Mouse (Mus musculus): ENCODE measurements around the gene Lyrm4. TPM values are rescaled to one million over a fixed set of nuclear protein-coding genes. Genes with fewer than 3 reads are reported as not detected.

The Lyrm4 gene
- total RNA-seq (2014; fragmentation: Nextera tagmentation) (5.1 and 8.1 TPM in 2 replicates), total RNA-seq (2017) (10.8 and 13.7 TPM in 2 replicates)

DNA sequence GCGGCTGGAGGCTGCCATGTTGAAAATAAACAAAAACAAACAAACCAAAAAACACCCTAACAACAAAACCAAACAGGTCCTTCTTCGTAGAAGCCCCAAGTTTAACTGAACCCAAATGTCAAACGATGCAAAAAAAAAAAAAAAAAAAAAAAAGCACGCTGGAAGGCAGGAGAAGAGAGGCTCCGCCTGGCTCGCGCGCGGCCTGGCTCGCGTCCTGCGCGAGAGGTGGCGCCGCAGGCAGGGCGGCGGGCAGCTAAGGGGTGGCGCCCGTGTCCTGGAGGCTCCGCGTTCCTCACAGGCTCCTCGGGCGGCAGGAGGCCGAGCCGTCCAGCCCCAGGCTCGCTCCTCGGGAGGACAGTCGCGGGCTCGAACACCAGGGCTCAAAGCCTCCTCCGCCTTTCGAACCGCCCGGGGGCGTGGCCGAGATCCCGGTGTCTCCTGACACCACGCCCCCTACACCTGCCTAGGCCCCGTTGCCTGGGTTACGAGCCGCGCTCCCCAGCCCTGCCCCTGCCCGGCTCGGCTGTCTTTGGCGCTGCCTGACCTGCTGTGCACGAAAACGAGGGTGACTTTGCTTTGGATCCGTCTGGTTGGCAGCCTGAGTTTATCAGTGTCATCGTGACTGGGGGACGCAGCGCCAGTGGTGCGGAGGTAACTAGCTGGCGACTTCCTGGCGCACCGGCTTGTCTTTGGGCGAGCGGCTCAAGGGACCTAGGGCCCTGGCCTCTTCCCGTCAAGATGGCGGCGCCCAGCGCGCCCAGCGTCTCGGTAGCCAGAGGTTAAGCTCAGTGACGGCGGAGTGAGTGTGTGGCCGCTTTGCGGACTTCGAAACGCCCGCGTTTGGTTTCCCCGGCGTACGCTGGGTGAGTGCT lies at the start of gene Lyrm4, which contains the start of gene Fars2:
Gene Lyrm4, minus strand, starts transcription at position 384 of the 872 bp plus-strand sequence.
Gene Fars2, plus strand, starts transcription at position 270 of the 872 bp plus-strand sequence.
- ATAC-seq (replicated peaks; ENCODE audit: poor library complexity, severe bottlenecking) = peak; percentile 94

DNA sequence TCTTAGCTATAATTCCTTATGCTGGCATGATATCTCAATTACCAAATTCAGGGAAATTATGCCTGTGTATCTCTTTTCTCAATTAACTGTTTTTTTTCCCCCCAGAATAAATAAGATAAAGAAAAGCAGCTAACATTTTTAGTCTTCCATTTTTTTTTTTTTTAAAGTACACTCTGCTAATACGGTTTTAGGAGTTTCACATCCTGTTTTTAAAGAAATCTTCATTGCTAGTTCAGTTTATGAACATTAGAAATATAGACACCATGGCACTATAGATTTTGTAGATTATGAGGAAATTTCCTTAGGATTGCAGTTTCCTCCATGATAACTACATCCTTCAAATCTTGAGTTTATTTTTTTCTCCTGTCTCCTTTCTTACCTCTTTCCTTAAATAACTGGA lies 46.6 kb upstream of the Lyrm4 start:
- no peak for ATAC-seq (replicated peaks; ENCODE audit: poor library complexity, severe bottlenecking)

DNA sequence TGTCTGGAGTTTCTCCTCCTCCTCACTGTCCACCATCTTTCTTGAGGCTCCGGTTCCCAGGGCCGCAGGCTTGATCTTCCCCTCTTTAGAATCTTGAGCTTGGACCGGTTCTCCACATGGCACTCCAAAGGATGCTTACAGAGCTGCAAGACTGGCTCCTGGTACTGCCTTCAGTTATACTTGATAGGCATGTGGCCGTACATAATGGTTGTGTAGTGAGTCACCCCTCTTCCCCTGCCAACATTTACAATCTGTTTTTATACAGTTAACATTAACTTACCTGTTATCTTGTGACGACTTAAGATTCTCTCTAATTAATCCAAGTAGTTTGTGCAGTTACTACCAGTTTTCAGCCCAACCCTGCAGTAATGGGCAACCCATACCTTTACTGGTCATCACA lies 46.1 kb upstream of the Lyrm4 start:
- ATAC-seq (replicated peaks; ENCODE audit: poor library complexity, severe bottlenecking) = no peak

DNA sequence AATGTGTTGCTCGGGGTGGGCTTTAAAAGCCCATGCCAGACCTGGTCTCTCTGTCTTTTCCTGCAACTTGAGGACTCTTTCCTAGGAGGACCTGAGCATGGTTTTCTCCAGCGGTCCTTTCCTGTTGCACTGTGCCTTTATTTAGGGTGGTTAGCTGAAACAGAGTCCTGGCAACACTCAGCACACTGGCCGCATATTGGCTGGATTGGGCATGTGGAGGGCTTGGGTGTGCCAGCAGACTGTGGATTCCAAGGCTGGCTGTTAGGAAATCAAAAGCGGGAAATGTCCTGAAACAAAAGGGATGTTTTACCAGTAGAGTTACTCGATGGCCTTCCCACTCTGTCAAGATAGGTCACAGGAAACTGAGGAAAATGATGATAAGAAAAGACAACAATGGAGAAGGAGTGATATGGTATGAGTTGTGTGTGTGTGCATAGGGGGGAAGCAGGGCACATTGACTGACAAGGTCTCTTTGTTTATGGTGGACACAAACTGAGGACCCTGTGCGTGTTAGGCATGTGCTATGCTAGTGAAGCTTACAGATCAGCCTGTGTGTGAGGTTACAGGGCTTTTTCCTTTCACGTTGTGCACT lies 39.1 kb upstream of the Lyrm4 start:
- ATAC-seq (replicated peaks; ENCODE audit: poor library complexity, severe bottlenecking) = no peak

DNA sequence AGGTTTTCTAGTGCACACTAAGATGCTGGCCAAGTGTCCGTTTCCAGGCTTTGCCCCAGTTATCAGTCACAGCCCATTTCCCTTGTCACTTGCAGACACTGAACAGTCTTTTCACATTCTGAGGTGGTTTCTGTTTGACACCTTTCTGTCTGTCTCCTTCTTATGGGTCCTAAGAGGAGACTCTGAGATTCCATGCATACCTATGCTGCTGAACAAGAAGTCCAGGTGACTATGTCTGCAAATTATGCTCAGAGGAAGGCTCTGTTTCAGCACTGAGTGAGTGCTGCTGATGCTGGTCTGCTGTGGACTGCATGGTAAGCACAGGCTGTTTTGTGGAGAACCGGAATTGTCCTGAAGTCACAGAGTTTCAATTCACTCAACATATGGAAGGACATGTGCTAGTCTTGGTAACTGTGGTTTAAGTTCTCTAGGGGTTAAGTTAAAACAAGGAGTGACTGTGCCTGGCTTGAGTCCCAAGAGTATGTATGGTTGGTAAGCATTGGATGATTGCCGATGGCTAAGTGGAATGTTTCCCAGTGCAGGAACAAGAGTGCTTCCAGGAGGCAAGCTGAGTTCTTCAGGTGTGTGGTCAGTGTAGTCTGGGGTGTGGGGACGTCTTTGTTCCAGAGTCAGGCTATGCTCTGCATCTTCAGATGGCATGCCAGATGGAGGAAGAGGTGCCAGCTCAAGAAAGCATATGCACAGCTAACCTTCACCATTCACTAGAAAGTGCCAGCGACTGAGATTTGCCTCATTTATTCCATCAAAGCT lies 35.6 kb upstream of the Lyrm4 start:
- ATAC-seq (replicated peaks; ENCODE audit: poor library complexity, severe bottlenecking) = no peak

DNA sequence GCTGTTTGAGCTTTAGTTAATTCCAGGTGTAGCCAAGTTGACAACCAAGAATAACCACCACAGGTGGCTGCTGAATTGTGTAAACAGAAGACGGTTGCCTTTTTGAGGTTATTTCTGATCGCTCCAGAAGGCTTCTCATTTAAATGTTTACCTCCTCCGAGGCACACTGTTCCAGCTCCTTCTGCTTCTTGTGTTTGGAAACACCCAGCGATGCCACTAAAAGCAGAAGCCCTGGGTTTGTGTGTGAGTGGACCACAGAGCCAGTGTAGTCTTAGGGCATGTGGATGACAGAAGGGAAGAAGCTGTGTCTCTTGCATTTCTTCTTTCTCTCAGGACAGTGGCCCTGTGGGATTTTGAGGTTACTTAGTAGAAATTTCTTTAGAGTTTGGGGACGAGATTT lies 32.9 kb upstream of the Lyrm4 start:
- ATAC-seq (replicated peaks; ENCODE audit: poor library complexity, severe bottlenecking) = peak; percentile 61

DNA sequence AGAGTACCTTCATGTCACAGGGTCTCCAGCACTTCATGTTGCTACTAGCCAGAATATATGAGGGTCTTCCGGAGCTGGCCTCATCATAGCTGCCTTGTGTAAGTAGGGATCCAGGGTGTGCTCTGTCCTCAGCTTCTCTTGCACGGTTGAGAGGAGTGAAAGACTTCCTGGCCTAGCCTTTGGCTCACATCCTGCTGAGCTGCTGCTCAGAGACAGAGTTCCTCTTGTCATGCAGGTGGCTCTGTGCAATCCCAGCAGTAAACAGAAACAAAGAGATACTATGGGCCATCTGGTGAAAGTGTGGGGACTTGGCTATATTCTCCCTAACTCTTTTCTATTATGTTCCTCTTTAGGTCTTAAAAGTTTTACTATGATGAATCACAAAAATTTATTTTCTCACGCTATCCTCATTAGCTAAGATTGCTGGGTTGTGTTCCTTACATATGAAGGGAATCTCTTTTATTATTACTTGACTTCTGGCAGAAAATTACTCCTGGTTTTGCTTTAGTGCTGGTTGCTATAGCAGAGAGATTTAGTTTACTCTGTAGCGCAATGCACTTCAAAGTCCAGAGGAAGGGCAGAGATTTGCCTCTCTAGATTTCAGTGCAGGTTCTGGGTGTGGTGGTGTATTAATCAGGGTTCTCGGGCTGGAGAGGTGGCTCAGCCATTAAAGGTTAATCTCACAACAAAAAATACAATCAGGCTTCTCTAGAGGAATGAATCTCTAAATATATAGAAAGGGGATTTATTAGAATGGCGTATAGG lies 32.0 kb upstream of the Lyrm4 start:
- peak; percentile 55 for ATAC-seq (replicated peaks; ENCODE audit: poor library complexity, severe bottlenecking)

DNA sequence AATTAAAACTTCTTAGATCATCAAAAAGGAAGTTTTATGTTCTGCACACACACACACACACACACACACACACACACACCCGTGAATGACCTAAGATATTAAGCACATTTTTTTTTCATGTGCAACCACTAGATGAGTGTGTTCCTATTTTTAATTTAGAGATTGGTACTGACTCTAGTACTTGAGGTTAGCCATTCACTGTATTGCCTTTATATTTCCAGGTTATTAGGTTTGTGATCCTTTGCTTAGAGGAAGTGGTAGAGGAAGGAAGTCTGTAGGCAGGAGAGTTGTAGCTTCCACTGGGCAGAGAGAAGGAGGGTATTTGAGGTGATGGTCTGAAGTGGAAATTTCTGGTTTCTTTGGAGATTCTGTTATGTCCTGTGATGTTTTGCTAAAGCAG lies 28.3 kb upstream of the Lyrm4 start:
- ATAC-seq (replicated peaks; ENCODE audit: poor library complexity, severe bottlenecking) = no peak

DNA sequence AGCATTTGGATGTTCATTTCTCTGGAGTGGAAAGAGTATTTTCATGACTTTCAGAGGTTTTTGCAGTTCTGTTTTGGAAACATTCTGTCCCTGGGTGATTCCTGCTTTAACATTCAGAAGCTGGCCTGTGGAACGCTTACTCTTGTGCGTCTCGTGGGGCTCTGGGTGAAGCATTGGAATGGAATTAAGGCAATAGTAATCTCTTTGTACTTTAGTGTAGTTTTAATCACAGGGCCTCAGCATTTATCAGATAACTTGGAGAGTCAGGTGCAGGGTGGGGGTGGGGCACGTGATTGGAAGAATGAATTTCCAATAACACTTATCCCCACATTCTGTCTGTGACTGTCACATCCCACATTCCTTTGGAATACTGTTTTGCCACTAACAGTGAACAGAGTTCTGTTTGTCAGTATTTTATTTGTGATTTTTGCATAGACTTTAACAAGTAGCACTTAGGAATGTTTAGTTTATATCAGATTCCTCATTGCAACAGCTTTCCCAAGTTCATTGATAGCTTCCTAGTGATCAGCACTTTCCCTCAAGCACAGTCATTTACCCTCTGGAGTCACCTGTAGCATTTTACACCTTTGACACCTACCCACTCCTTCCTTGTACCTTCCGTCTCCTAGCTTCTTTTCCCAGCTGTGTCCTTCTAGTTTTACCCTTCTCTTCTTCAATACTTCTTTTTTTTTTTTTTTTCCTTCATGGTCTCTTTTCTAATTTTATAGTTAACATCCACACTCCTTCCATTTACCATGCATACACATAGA lies 23.1 kb upstream of the Lyrm4 start:
- no peak for ATAC-seq (replicated peaks; ENCODE audit: poor library complexity, severe bottlenecking)

DNA sequence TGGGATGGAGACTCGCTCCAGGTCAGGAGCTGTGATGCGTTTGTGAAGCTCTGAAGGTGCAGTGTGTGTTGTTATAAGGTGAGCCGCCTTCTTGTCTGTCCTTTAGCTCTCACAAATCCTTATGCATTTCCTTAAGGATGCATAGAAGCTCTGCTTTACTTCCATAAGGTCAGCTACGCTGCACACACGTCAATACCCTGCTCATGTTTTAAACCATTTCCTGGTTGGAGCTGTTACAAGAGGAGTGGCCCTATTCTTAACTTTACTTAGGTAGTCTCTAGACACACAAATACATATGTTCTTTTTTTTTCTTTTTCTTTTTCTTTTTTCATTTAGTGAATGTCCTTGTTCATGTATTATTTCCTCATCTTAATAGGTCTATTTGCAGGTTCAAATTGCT lies 22.4 kb upstream of the Lyrm4 start:
- no peak for ATAC-seq (replicated peaks; ENCODE audit: poor library complexity, severe bottlenecking)

DNA sequence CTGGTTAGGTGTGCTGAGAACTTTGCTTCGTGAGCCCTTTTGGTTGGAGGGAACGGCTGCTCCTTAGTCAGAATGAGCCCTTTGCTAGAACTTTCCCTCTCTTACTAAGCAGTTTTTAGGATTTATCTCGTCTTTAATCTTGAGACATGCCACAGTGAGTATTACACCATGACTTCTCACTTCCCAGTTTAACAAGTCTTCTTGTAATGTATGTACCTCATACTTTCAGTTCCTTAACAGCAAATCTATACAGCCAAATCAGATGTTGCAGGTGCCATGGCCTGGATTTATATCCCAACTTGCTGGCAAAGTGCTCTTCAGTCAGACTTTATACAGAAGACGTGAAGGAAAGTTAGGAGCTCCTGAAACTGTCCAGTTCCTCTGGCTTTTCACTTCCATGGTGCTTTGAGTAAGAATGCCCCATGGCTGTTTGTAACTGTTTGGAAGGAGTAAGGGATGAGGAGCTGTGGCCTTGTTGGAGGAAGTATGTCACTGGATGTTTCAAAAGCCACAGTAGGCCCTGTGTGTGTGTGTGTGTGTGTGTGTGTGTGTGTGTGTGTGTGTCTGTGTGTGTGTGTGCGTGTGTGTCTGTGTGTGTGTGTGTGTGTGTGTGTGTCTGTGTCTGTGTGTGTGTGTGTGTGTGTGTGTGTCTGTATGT lies 14.8 kb upstream of the Lyrm4 start:
- peak; percentile 95 for ATAC-seq (replicated peaks; ENCODE audit: poor library complexity, severe bottlenecking)

DNA sequence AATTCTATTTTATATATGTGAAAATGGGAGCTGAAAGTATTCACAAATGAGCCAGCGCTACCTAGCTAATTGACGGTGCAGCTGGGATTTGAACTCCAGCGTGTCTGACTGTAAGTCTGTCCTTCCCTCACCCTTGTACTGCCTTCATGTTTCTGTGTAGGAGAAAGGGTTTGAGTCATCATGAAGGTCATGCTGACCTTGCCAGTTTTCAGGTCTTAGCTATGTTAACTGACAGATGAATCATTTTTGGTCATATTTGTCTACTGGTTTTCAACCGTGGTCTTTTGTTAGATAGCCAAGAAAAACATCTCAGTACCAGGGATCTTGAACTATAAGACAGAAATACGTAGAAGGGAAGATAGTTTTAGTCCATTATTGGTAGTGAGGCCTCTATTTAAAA lies 14.1 kb upstream of the Lyrm4 start:
- no peak for ATAC-seq (replicated peaks; ENCODE audit: poor library complexity, severe bottlenecking)

DNA sequence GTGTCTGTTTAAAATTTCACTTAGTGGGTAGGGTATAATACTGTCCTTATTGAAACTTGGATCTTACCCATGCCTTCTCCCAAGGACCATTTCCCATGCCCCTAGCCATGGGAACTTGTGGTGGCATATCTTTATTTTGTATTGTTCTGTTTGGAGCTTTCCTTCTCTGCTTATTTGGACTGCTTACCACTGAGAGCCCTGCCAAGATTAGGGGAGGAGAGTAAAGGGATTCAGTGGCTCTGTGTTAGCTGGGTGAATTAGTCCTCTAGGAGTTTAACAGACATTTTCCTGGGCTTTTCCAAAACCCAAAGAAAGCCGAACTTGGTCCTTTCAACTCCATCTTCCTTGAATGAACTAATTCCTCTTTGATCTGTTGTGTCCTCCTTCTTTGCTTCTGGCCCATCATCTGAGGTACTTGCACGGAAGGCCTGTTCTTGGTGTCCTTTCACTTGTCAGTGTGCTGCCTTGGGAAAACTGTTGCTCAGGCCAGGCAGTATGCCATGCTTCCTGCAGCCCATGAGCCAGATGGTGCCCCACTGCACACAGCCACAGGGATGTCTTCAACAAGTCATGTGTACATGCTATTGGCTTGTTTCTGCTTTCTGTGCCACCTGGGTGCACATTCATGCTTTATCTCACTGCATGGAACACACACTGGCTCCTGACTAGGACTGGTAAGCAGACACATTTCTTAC lies 12.2 kb upstream of the Lyrm4 start:
- no peak for ATAC-seq (replicated peaks; ENCODE audit: poor library complexity, severe bottlenecking)

DNA sequence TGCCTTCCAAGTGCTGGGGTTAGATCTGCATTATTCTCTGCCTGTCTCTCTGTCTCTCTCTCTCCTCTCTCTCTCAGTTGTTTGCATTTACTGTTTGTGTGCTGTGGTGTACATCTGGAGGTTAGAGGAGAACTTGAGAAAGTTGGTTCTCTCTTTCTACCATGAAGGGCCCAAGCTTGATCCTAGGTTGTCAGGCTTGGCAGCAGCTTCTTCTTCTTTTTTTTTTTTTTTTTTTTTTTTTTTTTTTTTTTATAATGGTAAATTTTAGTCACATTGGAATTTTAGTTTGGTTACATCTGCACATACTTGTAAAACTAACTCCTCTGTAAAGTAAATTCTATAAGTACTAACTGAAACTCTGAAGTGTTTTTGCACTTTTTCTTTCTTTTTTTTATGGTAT lies 3.3 kb upstream of the Lyrm4 start:
- ATAC-seq (replicated peaks; ENCODE audit: poor library complexity, severe bottlenecking) = no peak

DNA sequence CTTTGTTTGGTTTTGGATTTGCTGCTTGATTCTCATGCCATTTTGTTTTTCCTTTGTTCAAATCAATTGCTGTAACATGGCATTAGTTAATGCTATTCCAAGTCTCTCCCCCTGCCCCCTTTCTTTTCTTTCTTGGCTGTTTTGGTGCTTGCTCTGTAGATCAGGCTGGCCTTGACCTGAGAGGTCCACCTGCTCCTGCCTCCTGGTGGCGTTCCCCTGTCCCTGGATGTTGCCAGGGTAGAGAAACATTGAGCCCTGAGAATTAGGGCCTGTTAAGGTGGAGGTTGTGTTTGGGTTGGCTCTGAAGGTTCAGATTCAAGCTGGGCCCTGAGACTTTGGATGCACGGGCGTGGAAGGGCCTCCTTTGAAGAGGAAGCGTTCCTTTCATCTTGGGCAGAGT lies 2.4 kb upstream of the Lyrm4 start:
- no peak for ATAC-seq (replicated peaks; ENCODE audit: poor library complexity, severe bottlenecking)

DNA sequence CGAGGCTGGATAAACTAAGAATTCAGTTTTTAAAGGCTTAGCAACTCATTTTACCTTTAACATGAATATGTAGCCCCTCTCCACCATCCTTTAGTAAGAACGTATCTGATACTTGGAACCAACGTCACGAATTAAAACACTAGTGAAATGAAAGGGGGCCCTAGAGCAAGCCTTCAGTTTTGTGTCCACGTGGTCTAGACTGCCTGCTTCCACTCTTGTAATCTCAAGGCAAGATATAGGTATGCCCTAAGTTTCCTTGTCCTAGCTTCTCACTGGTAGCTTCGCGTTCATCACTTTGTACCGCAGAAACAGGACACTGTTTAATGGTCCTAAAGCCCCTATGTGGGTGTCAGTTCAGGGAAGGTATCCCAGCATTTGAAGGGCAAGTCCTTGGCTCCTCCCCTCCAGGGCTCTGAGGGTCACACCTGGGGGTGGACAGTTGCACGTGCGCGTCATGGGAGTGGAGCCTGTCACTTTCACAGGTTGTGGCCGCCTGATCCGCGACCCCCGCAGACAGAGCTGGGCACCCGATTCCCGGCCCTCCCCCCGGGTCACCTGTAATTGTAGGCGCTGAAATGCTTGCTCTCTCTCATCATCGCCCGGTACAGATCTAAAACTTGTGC lies 695 bp downstream of the Lyrm4 start:
- ATAC-seq (replicated peaks; ENCODE audit: poor library complexity, severe bottlenecking) = 0 out of 2 replicates have a peak, but pooled peaks have one; percentile 8

DNA sequence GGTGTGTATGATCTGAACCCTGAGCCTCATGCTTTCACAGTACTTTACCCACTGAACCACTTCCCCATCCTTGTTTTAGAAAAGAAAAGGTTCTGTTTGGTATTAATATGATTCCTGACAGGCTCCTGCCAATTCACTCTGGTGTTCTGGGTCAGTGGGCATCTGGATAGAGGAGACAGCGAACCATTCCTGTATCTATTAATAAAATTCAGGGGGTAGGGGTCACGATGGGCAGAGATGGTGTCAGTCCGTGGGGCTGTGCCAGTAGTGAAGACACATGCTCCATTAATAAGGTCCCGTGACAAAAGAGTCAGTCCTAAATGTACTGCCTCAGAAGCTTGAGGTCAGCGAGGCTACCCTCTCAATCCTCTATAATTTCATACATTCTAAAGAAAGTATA lies 4.1 kb downstream of the Lyrm4 start:
- ATAC-seq (replicated peaks; ENCODE audit: poor library complexity, severe bottlenecking) = no peak

DNA sequence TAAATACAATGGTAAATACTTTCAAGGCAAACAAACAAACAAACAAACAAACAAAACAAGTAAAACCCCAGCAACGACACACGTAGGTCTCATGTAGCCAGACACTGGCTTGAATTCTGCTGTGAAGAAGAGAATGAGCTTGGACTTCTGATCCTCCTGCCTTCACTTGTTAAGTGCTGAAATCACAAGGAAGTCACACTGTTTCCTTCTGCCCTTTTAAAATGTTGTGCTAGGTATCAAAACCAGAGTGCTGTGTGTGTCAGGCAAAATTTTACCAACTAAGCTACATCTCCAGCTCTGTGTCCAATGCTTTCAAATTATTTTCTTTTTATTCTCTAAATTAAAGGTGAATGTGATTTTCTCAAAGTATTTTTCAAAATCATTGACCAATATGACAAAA lies 6.0 kb downstream of the Lyrm4 start:
- ATAC-seq (replicated peaks; ENCODE audit: poor library complexity, severe bottlenecking) = no peak
